ENCODE assay signal across 7 mouse cellular contexts in the genomic region with DNA sequence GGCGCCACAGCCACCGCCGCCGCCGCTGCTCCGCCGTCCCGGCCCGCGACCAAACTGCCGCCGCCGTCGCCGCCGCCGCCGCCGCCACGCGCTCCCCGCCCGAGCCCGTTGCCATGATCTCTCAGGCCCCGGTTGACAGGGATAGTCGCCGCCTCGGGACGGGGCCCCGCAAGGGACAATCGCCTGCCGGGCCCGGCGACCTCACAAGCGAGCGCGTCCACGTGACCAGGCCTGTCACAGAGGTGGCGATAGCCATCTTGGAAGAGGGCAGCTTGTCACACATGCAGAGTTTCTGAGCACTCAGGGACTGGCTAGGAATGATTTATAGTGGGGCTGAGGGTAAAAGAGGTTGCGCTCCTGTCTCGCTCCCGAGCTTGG. TPM values are rescaled to one million over a fixed set of nuclear protein-coding genes. Genes with fewer than 3 reads are reported as not detected.
DNase-seq lines count a peak whose midpoint lies in the region; ATAC-seq lines count a peak whose summit lies in the region.

Gene Ttll11, minus strand, starts transcription at position 270 of the 378 bp plus-strand sequence.

- no peaks in the 10 kb centered on the region for H3K36me3 ChIP-seq in embryonic facial prominence, embryonic 12.5 days
- no peaks in the 10 kb centered on the region for H3K36me3 ChIP-seq in limb, embryonic 11.5 days (ENCODE audit: control insufficient read depth, insufficient read depth, low read length)
- H3K36me3 ChIP-seq in midbrain, embryonic 14.5 days (ENCODE audit: control insufficient read depth, insufficient read depth, low read length) = no peaks in the 10 kb centered on the region

- no peaks in the 10 kb centered on the region for H3K9me3 ChIP-seq in embryonic facial prominence, embryonic 12.5 days
- no peaks in the 10 kb centered on the region for H3K9me3 ChIP-seq in limb, embryonic 11.5 days (ENCODE audit: control insufficient read depth, low read length)
- H3K9me3 ChIP-seq in midbrain, embryonic 14.5 days (ENCODE audit: control insufficient read depth, low read length) = no peaks in the 10 kb centered on the region

- no peaks in the 10 kb centered on the region for H3K27me3 ChIP-seq in embryonic facial prominence, embryonic 12.5 days
- H3K27me3 ChIP-seq in limb, embryonic 11.5 days (ENCODE audit: control insufficient read depth, insufficient read depth, low read length) = no peaks in the 10 kb centered on the region
- no peaks in the 10 kb centered on the region for H3K27me3 ChIP-seq in midbrain, embryonic 14.5 days (ENCODE audit: control insufficient read depth, insufficient read depth, low read length)

- DNase-seq in adrenal gland, postnatal 25 days = peak; percentile 97
- DNase-seq in heart, adult 11 months = peak; percentile 100
- peak; percentile 96 for DNase-seq in kidney, adult 18-20 months
- peak; percentile 92 for DNase-seq in limb, embryonic 11.5 days (ENCODE audit: low spot score)
- DNase-seq in midbrain, embryonic 14.5 days = peak; percentile 95
- DNase-seq in spleen, adult 18-20 months = peak; percentile 87 to 93

- peak within 1 kb of the TSS; percentile 79 for H3K4me3 ChIP-seq in embryonic facial prominence, embryonic 12.5 days
- peak within 1 kb of the TSS; percentile 82 for H3K4me3 ChIP-seq in limb, embryonic 11.5 days (ENCODE audit: low read depth, low read length)
- peak within 1 kb of the TSS; percentile 80 for H3K4me3 ChIP-seq in midbrain, embryonic 14.5 days (replicated peaks; ENCODE audit: low read depth, low read length)

- H3K4me2 ChIP-seq in embryonic facial prominence, embryonic 12.5 days (replicated peaks) = peak within 1 kb of the TSS; percentile 97
- H3K4me2 ChIP-seq in limb, embryonic 11.5 days (ENCODE audit: low read depth, severe bottlenecking) = peak within 1 kb of the TSS; percentile 98
- peak within 1 kb of the TSS; percentile 97 for H3K4me2 ChIP-seq in midbrain, embryonic 14.5 days (ENCODE audit: low read length)

- H3K9ac ChIP-seq in embryonic facial prominence, embryonic 12.5 days = peak within 1 kb of the TSS; percentile 83
- H3K9ac ChIP-seq in limb, embryonic 11.5 days (ENCODE audit: low read length) = peak within 1 kb of the TSS; percentile 81
- H3K9ac ChIP-seq in midbrain, embryonic 14.5 days (replicated peaks; ENCODE audit: low read length) = peak within 1 kb of the TSS; percentile 95

- peaks cover 8% of the 10 kb centered on the region for H3K4me1 ChIP-seq in embryonic facial prominence, embryonic 12.5 days
- H3K4me1 ChIP-seq in limb, embryonic 11.5 days (ENCODE audit: control insufficient read depth, insufficient read depth, low read length) = 0 out of 2 replicates have a peak, but pooled peaks cover 3% of the 10 kb centered on the region
- H3K4me1 ChIP-seq in midbrain, embryonic 14.5 days (ENCODE audit: control insufficient read depth, insufficient read depth, low read length) = peaks cover 18% of the 10 kb centered on the region

- ATAC-seq in embryonic facial prominence, embryonic 12.5 days (ENCODE audit: insufficient number of reproducible peaks, insufficient read depth, low FRiP score, low TSS enrichment) = peak; percentile 75
- peak; percentile 88 for ATAC-seq in limb, embryonic 11.5 days (ENCODE audit: insufficient number of reproducible peaks, low FRiP score, low TSS enrichment, low read depth)
- ATAC-seq in midbrain, embryonic 14.5 days (ENCODE audit: low FRiP score, low TSS enrichment) = peak; percentile 91

- WGBS in embryonic facial prominence, embryonic 12.5 days = 0% methylated on average over 32 of the region's 42 CpGs
- WGBS in limb, embryonic 11.5 days = 0% methylated on average over 42 of the region's 42 CpGs
- WGBS in midbrain, embryonic 14.5 days = under 1% methylated on average over 42 of the region's 42 CpGs

- H3K27ac ChIP-seq in embryonic facial prominence, embryonic 12.5 days = peak within 1 kb of the TSS; percentile 36; the same call in 1 of the 2 replicates
- H3K27ac ChIP-seq in limb, embryonic 11.5 days (replicated peaks; ENCODE audit: low read depth, low read length) = no peak within 1 kb of the TSS
- peak within 1 kb of the TSS; percentile 89 for H3K27ac ChIP-seq in midbrain, embryonic 14.5 days (replicated peaks; ENCODE audit: low read depth, low read length)

RNA-seq across cellular contexts. Expression of gene Ttll11, which starts in this region (rescaled TPM):
- 11.6 and 30.4 TPM in 2 replicates for total RNA-seq in adrenal gland, postnatal 25 days (2021)
- 2.4 and 3.1 TPM in 2 replicates for polyA plus RNA-seq in embryonic facial prominence, embryonic 12.5 days (2016; fragmentation: Nextera tagmentation; extraction: Ambion mirVana)
- 0.74 and 0.97 TPM in 2 replicates for polyA plus RNA-seq in limb, embryonic 11.5 days (2014; fragmentation: Nextera tagmentation; extraction: Ambion mirVana)
- 5.1 and 6.4 TPM in 2 replicates for polyA plus RNA-seq in midbrain, embryonic 14.5 days (2014; fragmentation: Nextera tagmentation; extraction: Ambion mirVana)

Comparison
In these comparisons a context has a peak if more than half of its experiments do, and no peak if none do; other contexts are left out.
1. Peak in DNase-seq, ATAC-seq, H3K4me3 ChIP-seq, H3K9ac ChIP-seq and H3K4me2 ChIP-seq in limb, embryonic 11.5 days; RNA of the gene not detected or under 1 TPM.